Mouse (Mus musculus) forebrain, embryonic 16.5 days (tissue): Measurements from ENCODE around the gene Ect2l. TPM values are rescaled to one million over a fixed set of nuclear protein-coding genes. Genes with fewer than 3 reads are reported as not detected.
A peak's percentile ranks its signal among the peaks of the same experiment; 100 is the strongest.

Experiments used
- ATAC-seq: fragments of 200-750 bp; cut with Nextera tagmentation; 2 replicates; pipeline ENCODE4 v1.8.0; 2017; ENCODE audit warnings: mild to moderate bottlenecking, moderate library complexity
- H3K27ac ChIP-seq: fragments of 300-500 bp; sonication (generic); 2 replicates; pipeline ENCODE4 v1.5.1; 2014; ENCODE audit warnings: low read length, control low read depth
- H3K27me3 ChIP-seq: fragments of 300-500 bp; sonication (generic); replicated peaks from 2 replicates; pipeline ENCODE4 v1.6.1; 2014; ENCODE audit warnings: low read length; ENCODE audit not compliant: control insufficient read depth, insufficient read depth
- H3K36me3 ChIP-seq: fragments of 300-500 bp; sonication (generic); 2 replicates; pipeline ENCODE4 v1.6.1; 2014; ENCODE audit not compliant: control insufficient read depth, insufficient read depth
- H3K4me1 ChIP-seq: fragments of 300-500 bp; sonication (generic); replicated peaks from 2 replicates; pipeline ENCODE4 v1.6.1; 2014; ENCODE audit warnings: low read length; ENCODE audit not compliant: control insufficient read depth, insufficient read depth
- H3K4me2 ChIP-seq: fragments of 300-500 bp; sonication (generic); 2 replicates; pipeline ENCODE4 v1.6.1; 2014; ENCODE audit warnings: mild to moderate bottlenecking, low read length, control low read depth
- H3K4me3 ChIP-seq: fragments of 300-500 bp; sonication (generic); replicated peaks from 2 replicates; pipeline ENCODE4 v1.5.1; 2014; ENCODE audit warnings: mild to moderate bottlenecking, low read length, control low read depth
- H3K9ac ChIP-seq: fragments of 300-500 bp; sonication (generic); replicated peaks from 2 replicates; pipeline ENCODE4 v1.6.1; 2014; ENCODE audit warnings: low read depth, low read length, control low read depth
- H3K9me3 ChIP-seq: fragments of 300-500 bp; sonication (generic); 2 replicates; pipeline ENCODE4 v1.6.1; 2016; ENCODE audit warnings: low read length; ENCODE audit not compliant: control insufficient read depth
- WGBS: fragments of 180-500 bp; shearing (Covaris S2); extraction: QIAGEN DNeasy Blood & Tissue Kit; methylation state at CpG from one replicate; pipeline ENCODE4 v1.1.7; 2014; 5-methylcytosine and 5-hydroxymethylcytosine counted together
- polyA plus RNA-seq: library from polyadenylated mRNA; unstranded; fragments of >200 nt; fragmentation: Nextera tagmentation; extraction: Ambion mirVana; gene quantifications from 2 replicates; pipeline ENCODE4 v1.2.1, GENCODE M21; 2015

The Ect2l gene
- polyA plus RNA-seq, 1 experiment from 2014 or later: 0.44 TPM

- 53% methylated on average over 14 of the region's 14 CpGs for WGBS
- no peak overlapping the region for H3K4me3 ChIP-seq
Observed at GRCm38 (mm10) chr10:18197206-18197979, 13.3 kb downstream of the Ect2l start.

GRCm38 (mm10) chr10:18194737-18195141 lies 16.0 kb downstream of the Ect2l start:
- Histone ChIP-seq H3K4me3 (no peak overlapping the region), H3K9me3 (no peaks in the 10 kb centered on the region), H3K36me3 (no peaks in the 10 kb centered on the region), H3K4me2 (no peak overlapping the region), H3K27me3 (no peaks in the 10 kb centered on the region), H3K9ac (no peak overlapping the region), H3K27ac (no peak overlapping the region), H3K4me1 (no peaks in the 10 kb centered on the region)
- WGBS: 84% methylated on average over 14 of the region's 14 CpGs
- no peak for ATAC-seq

More at GRCm38 (mm10) chr10:18197206-18197979, 13.3 kb downstream of the Ect2l start:
- Histone ChIP-seq H3K4me2 (peak overlapping the region; percentile 27), H3K27me3 (no peaks in the 10 kb centered on the region), H3K27ac (no peak overlapping the region), H3K36me3 (no peaks in the 10 kb centered on the region), H3K4me1 (no peaks in the 10 kb centered on the region), H3K9me3 (no peaks in the 10 kb centered on the region), H3K9ac (no peak overlapping the region)
- ATAC-seq: peak; percentile 73

GRCm38 (mm10) chr10:18194156-18194555 lies 16.5 kb downstream of the Ect2l start:
- Histone ChIP-seq H3K4me3 (no peak overlapping the region), H3K9ac (no peak overlapping the region), H3K4me1 (no peaks in the 10 kb centered on the region), H3K36me3 (no peaks in the 10 kb centered on the region), H3K9me3 (no peaks in the 10 kb centered on the region), H3K27ac (no peak overlapping the region), H3K27me3 (no peaks in the 10 kb centered on the region), H3K4me2 (no peak overlapping the region)
- WGBS: 90% methylated on average over 11 of the region's 11 CpGs
- ATAC-seq: no peak

GRCm38 (mm10) chr10:18193221-18193620 lies 17.5 kb downstream of the Ect2l start:
- H3K9ac ChIP-seq: no peak overlapping the region
- H3K4me1 ChIP-seq: no peaks in the 10 kb centered on the region
- H3K36me3 ChIP-seq: no peaks in the 10 kb centered on the region
- H3K9me3 ChIP-seq: no peaks in the 10 kb centered on the region
- WGBS: 90% methylated on average over 11 of the region's 11 CpGs
- ATAC-seq: no peak
- H3K27me3 ChIP-seq: no peaks in the 10 kb centered on the region
- H3K4me2 ChIP-seq: no peak overlapping the region
- no peak overlapping the region for H3K4me3 ChIP-seq
- no peak overlapping the region for H3K27ac ChIP-seq

GRCm38 (mm10) chr10:18191706-18192105 lies 19.0 kb downstream of the Ect2l start:
- H3K4me1 ChIP-seq: no peaks in the 10 kb centered on the region
- H3K9ac ChIP-seq: no peak overlapping the region
- no peak overlapping the region for H3K4me3 ChIP-seq
- H3K9me3 ChIP-seq: no peaks in the 10 kb centered on the region
- ATAC-seq: no peak
- no peak overlapping the region for H3K4me2 ChIP-seq
- no peaks in the 10 kb centered on the region for H3K27me3 ChIP-seq
- WGBS: 78% methylated on average over 8 of the region's 8 CpGs
- H3K36me3 ChIP-seq: no peaks in the 10 kb centered on the region
- no peak overlapping the region for H3K27ac ChIP-seq

- H3K4me2 ChIP-seq: no peak overlapping the region
- no peaks in the 10 kb centered on the region for H3K9me3 ChIP-seq
- no peak for ATAC-seq
- H3K27me3 ChIP-seq: no peaks in the 10 kb centered on the region
- no peak overlapping the region for H3K4me3 ChIP-seq
- WGBS: 89% methylated on average over 4 of the region's 4 CpGs
- no peak overlapping the region for H3K27ac ChIP-seq
- no peak overlapping the region for H3K9ac ChIP-seq
- H3K4me1 ChIP-seq: no peaks in the 10 kb centered on the region
- no peaks in the 10 kb centered on the region for H3K36me3 ChIP-seq
Observed at GRCm38 (mm10) chr10:18189498-18189897, 21.2 kb downstream of the Ect2l start.

GRCm38 (mm10) chr10:18188564-18188963 lies 22.1 kb downstream of the Ect2l start:
- no peak overlapping the region for H3K4me3 ChIP-seq
- H3K9me3 ChIP-seq: no peaks in the 10 kb centered on the region
- no peak overlapping the region for H3K27ac ChIP-seq
- H3K4me2 ChIP-seq: no peak overlapping the region
- H3K9ac ChIP-seq: no peak overlapping the region
- no peaks in the 10 kb centered on the region for H3K27me3 ChIP-seq
- ATAC-seq: no peak
- H3K36me3 ChIP-seq: no peaks in the 10 kb centered on the region
- 93% methylated on average over 6 of the region's 6 CpGs for WGBS
- no peaks in the 10 kb centered on the region for H3K4me1 ChIP-seq

GRCm38 (mm10) chr10:18182246-18182645 lies 28.4 kb downstream of the Ect2l start:
- H3K4me1 ChIP-seq: no peaks in the 10 kb centered on the region
- no peaks in the 10 kb centered on the region for H3K36me3 ChIP-seq
- WGBS: 77% methylated on average over 5 of the region's 5 CpGs
- H3K27ac ChIP-seq: no peak overlapping the region
- no peak overlapping the region for H3K9ac ChIP-seq
- H3K27me3 ChIP-seq: no peaks in the 10 kb centered on the region
- no peaks in the 10 kb centered on the region for H3K9me3 ChIP-seq
- no peak for ATAC-seq
- H3K4me3 ChIP-seq: no peak overlapping the region
- no peak overlapping the region for H3K4me2 ChIP-seq

GRCm38 (mm10) chr10:18177304-18177703 lies 33.4 kb downstream of the Ect2l start:
- Histone ChIP-seq H3K4me1 (no peaks in the 10 kb centered on the region), H3K4me3 (no peak overlapping the region), H3K27ac (no peak overlapping the region), H3K9ac (no peak overlapping the region), H3K4me2 (no peak overlapping the region), H3K36me3 (no peaks in the 10 kb centered on the region), H3K27me3 (no peaks in the 10 kb centered on the region), H3K9me3 (no peaks in the 10 kb centered on the region)
- no peak for ATAC-seq
- 61% methylated on average over 2 of the region's 2 CpGs for WGBS
